Mouse (Mus musculus) liver, postnatal 0 days (tissue): ENCODE measurements around the gene Usp32.

Source experiments
- CTCF ChIP-seq: sonication (generic); IDR thresholded peaks from 2 replicates; pipeline ENCODE4 v1.5.1; 2016; ENCODE audit warnings: antibody characterized with exemption, low read depth
- EP300 ChIP-seq: IDR thresholded peaks from 2 replicates; pipeline ENCODE4 v1.6.1; 2016; ENCODE audit warnings: antibody characterized with exemption, low read depth, mild to moderate bottlenecking

GRCm38 (mm10) chr11:84948114-84948513 lies 191.8 kb downstream of the Usp32 start:
- no peak for TF ChIP-seq CTCF
- no peak for TF ChIP-seq EP300
